Mouse (Mus musculus) B cell, adult 2 months (primary cell): ENCODE measurements at regions not wholly inside any gene's neighbourhood (a gene's known extent, or its start where the extent isn't known, plus 50 kb on each side); places are given as distances from the start of the nearest gene placed in this dataset.

Source experiments
- DNase-seq, 2 experiments: peaks; one replicate each; pipeline ENCODE4 v3.0.0; 2022

DNA sequence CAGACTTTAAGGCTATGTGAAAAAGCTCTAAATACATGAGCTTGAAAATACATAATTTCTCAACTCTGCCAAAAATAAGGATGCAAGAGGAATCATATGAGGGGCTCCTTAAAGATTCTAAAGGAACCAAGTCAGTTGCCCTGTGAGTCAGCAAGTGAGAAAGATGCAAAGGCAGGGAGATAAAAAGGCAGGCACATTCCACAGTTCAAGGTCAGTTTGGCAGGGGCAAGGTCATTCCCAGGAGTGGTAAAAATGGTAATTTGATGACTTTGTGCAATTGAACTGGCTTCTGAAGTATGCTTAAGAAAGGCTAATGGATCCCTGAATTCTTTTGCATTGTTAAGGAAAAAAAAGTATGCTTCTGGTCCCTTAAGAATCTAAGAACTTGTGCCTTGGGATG is 131.5 kb downstream of the Zfp951 start:
- DNase-seq, result no peak

DNA sequence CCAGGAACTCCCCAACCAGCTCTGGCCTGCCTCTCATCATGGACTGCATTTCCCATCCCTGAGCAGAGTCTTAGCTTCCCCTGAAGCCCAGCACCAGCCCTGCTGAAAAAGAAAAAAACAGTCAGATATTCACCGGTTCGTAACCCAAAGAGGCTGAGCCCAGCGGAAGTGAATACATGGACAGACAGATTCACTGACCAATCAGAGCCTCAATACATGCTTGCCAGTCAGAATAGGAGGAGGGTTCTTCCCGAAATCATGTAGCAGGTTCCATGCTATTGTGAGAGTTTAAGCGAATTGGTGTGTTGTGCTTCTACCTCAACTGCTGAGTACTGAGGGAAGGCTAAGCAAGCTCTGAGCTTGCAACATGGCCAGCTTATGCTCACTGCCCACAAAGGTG is 137.3 kb downstream of the Zfp951 start:
- no peak for DNase-seq

DNA sequence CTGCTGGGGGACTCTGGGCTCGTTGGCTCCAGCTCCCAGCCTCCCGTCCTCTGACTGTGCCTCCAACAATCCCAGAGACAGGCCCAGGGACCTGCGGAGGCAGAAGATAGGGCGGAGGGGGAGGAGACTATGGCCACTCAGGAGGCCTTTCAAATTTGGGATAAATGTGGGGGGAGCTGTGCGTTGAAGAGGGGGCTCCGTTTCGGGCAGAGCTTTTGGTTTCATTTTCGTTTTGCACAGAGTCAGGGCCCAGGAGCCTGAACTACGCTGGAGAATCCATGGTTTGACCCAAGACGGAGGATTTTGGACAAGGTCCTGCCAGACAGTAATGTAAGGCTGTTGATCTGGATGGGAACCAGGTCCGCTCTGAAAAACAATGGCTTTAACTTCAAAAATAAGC is 142.9 kb downstream of the Zfp951 start:
- DNase-seq, result peak in 1 of 2 experiments; percentile 1
